Mouse (Mus musculus): Measurements from ENCODE around the gene Atrnl1. TPM values are rescaled to one million over a fixed set of nuclear protein-coding genes. Genes with fewer than 3 reads are reported as not detected.
"Not testable (repeated sequence)": the region's sequence is repeated elsewhere in the genome, so short reads cannot be mapped to it uniquely, and the experiment has no call there.

Atrnl1 gene
- polyA plus RNA-seq, 1 experiment from 2014 or later: 5.2 TPM

- no peak overlapping the region for H3K4me2 ChIP-seq (ENCODE audit: low read depth, severe bottlenecking)
- H3K27ac ChIP-seq (replicated peaks; ENCODE audit: low read depth, low read length): no peak overlapping the region
- no peak overlapping the region for H3K4me3 ChIP-seq (ENCODE audit: low read depth, low read length)
- H3K36me3 ChIP-seq (ENCODE audit: control insufficient read depth, insufficient read depth, low read length): no peaks in the 10 kb centered on the region
- no peak for ATAC-seq (ENCODE audit: insufficient number of reproducible peaks, low FRiP score, low TSS enrichment, low read depth)
- H3K9me3 ChIP-seq (ENCODE audit: control insufficient read depth, low read length): no peaks in the 10 kb centered on the region
- no peak for DNase-seq (ENCODE audit: low spot score)
- no peak overlapping the region for H3K9ac ChIP-seq (ENCODE audit: low read length)
- no peaks in the 10 kb centered on the region for H3K4me1 ChIP-seq (ENCODE audit: control insufficient read depth, insufficient read depth, low read length)
- H3K27me3 ChIP-seq (ENCODE audit: control insufficient read depth, insufficient read depth, low read length): no peaks in the 10 kb centered on the region
- 93% methylated on average over 3 of the region's 3 CpGs for WGBS
Observed at GRCm38 (mm10) chr19:57679455-57679854, 68.6 kb downstream of the Atrnl1 start.

GRCm38 (mm10) chr19:57686596-57686995, 75.8 kb downstream of the Atrnl1 start:
- ATAC-seq (ENCODE audit: insufficient number of reproducible peaks, low FRiP score, low TSS enrichment, low read depth): no peak
- Histone ChIP-seq H3K36me3 (ENCODE audit: control insufficient read depth, insufficient read depth, low read length) (no peaks in the 10 kb centered on the region), H3K9me3 (ENCODE audit: control insufficient read depth, low read length) (no peaks in the 10 kb centered on the region), H3K4me2 (ENCODE audit: low read depth, severe bottlenecking) (no peak overlapping the region), H3K4me1 (ENCODE audit: control insufficient read depth, insufficient read depth, low read length) (no peaks in the 10 kb centered on the region), H3K27me3 (ENCODE audit: control insufficient read depth, insufficient read depth, low read length) (no peaks in the 10 kb centered on the region), H3K9ac (ENCODE audit: low read length) (no peak overlapping the region), H3K4me3 (ENCODE audit: low read depth, low read length) (no peak overlapping the region), H3K27ac (replicated peaks; ENCODE audit: low read depth, low read length) (no peak overlapping the region)
- no peak for DNase-seq (ENCODE audit: low spot score)
- 88% methylated on average over 20 of the region's 20 CpGs for WGBS

GRCm38 (mm10) chr19:57692566-57692965, 81.7 kb downstream of the Atrnl1 start:
- 88% methylated on average over 3 of the region's 3 CpGs for WGBS
- ATAC-seq (ENCODE audit: insufficient number of reproducible peaks, low FRiP score, low TSS enrichment, low read depth): no peak
- no peaks in the 10 kb centered on the region for H3K27me3 ChIP-seq (ENCODE audit: control insufficient read depth, insufficient read depth, low read length)

GRCm38 (mm10) chr19:57696781-57697180, 85.9 kb downstream of the Atrnl1 start:
- not testable (repeated sequence) for H3K27ac ChIP-seq (replicated peaks; ENCODE audit: low read depth, low read length); H3K4me2 ChIP-seq (ENCODE audit: low read depth, severe bottlenecking); ATAC-seq (ENCODE audit: insufficient number of reproducible peaks, low FRiP score, low TSS enrichment, low read depth); H3K36me3 ChIP-seq (ENCODE audit: control insufficient read depth, insufficient read depth, low read length); H3K9me3 ChIP-seq (ENCODE audit: control insufficient read depth, low read length); DNase-seq (ENCODE audit: low spot score); H3K27me3 ChIP-seq (ENCODE audit: control insufficient read depth, insufficient read depth, low read length); H3K4me3 ChIP-seq (ENCODE audit: low read depth, low read length); H3K4me1 ChIP-seq (ENCODE audit: control insufficient read depth, insufficient read depth, low read length); H3K9ac ChIP-seq (ENCODE audit: low read length)
- 90% methylated on average over 5 of the region's 5 CpGs for WGBS

More at GRCm38 (mm10) chr19:57692566-57692965, 81.7 kb downstream of the Atrnl1 start:
- Histone ChIP-seq H3K36me3 (ENCODE audit: control insufficient read depth, insufficient read depth, low read length) (peaks cover 2% of the 10 kb centered on the region; the same call in 1 of the 2 replicates), H3K4me2 (ENCODE audit: low read depth, severe bottlenecking) (no peak overlapping the region), H3K9me3 (ENCODE audit: control insufficient read depth, low read length) (no peaks in the 10 kb centered on the region), H3K9ac (ENCODE audit: low read length) (no peak overlapping the region), H3K27ac (replicated peaks; ENCODE audit: low read depth, low read length) (no peak overlapping the region), H3K4me3 (ENCODE audit: low read depth, low read length) (no peak overlapping the region), H3K4me1 (ENCODE audit: control insufficient read depth, insufficient read depth, low read length) (no peaks in the 10 kb centered on the region)
- no peak for DNase-seq (ENCODE audit: low spot score)

GRCm38 (mm10) chr19:57713138-57713537, 102.3 kb downstream of the Atrnl1 start:
- Histone ChIP-seq H3K4me1 (ENCODE audit: control insufficient read depth, insufficient read depth, low read length) (no peaks in the 10 kb centered on the region), H3K27me3 (ENCODE audit: control insufficient read depth, insufficient read depth, low read length) (no peaks in the 10 kb centered on the region), H3K9me3 (ENCODE audit: control insufficient read depth, low read length) (no peaks in the 10 kb centered on the region), H3K4me2 (ENCODE audit: low read depth, severe bottlenecking) (no peak overlapping the region), H3K9ac (ENCODE audit: low read length) (no peak overlapping the region), H3K4me3 (ENCODE audit: low read depth, low read length) (no peak overlapping the region), H3K27ac (replicated peaks; ENCODE audit: low read depth, low read length) (no peak overlapping the region), H3K36me3 (ENCODE audit: control insufficient read depth, insufficient read depth, low read length) (0 out of 2 replicates have a peak, but pooled peaks cover 2% of the 10 kb centered on the region)
- 93% methylated on average over 5 of the region's 5 CpGs for WGBS
- ATAC-seq (ENCODE audit: insufficient number of reproducible peaks, low FRiP score, low TSS enrichment, low read depth) (no peak), DNase-seq (ENCODE audit: low spot score) (no peak)

GRCm38 (mm10) chr19:57724920-57725319, 114.1 kb downstream of the Atrnl1 start:
- no peaks in the 10 kb centered on the region for H3K4me1 ChIP-seq (ENCODE audit: control insufficient read depth, insufficient read depth, low read length)
- no peak for ATAC-seq (ENCODE audit: insufficient number of reproducible peaks, low FRiP score, low TSS enrichment, low read depth)
- WGBS: 85% methylated on average over 6 of the region's 6 CpGs
- H3K27me3 ChIP-seq (ENCODE audit: control insufficient read depth, insufficient read depth, low read length): no peaks in the 10 kb centered on the region
- no peaks in the 10 kb centered on the region for H3K9me3 ChIP-seq (ENCODE audit: control insufficient read depth, low read length)
- no peak overlapping the region for H3K27ac ChIP-seq (replicated peaks; ENCODE audit: low read depth, low read length)
- no peak overlapping the region for H3K9ac ChIP-seq (ENCODE audit: low read length)
- no peak overlapping the region for H3K4me3 ChIP-seq (ENCODE audit: low read depth, low read length)
- no peak overlapping the region for H3K4me2 ChIP-seq (ENCODE audit: low read depth, severe bottlenecking)
- no peak for DNase-seq (ENCODE audit: low spot score)
- H3K36me3 ChIP-seq (ENCODE audit: control insufficient read depth, insufficient read depth, low read length): no peaks in the 10 kb centered on the region

- 95% methylated on average over 2 of the region's 2 CpGs for WGBS
- no peaks in the 10 kb centered on the region for H3K9me3 ChIP-seq (ENCODE audit: control insufficient read depth, low read length)
- H3K27me3 ChIP-seq (ENCODE audit: control insufficient read depth, insufficient read depth, low read length): no peaks in the 10 kb centered on the region
- no peak overlapping the region for H3K4me3 ChIP-seq (ENCODE audit: low read depth, low read length)
- H3K36me3 ChIP-seq (ENCODE audit: control insufficient read depth, insufficient read depth, low read length): no peaks in the 10 kb centered on the region
- no peaks in the 10 kb centered on the region for H3K4me1 ChIP-seq (ENCODE audit: control insufficient read depth, insufficient read depth, low read length)
- H3K4me2 ChIP-seq (ENCODE audit: low read depth, severe bottlenecking): no peak overlapping the region
- no peak overlapping the region for H3K27ac ChIP-seq (replicated peaks; ENCODE audit: low read depth, low read length)
- DNase-seq (ENCODE audit: low spot score) (no peak), ATAC-seq (ENCODE audit: insufficient number of reproducible peaks, low FRiP score, low TSS enrichment, low read depth) (no peak)
- H3K9ac ChIP-seq (ENCODE audit: low read length): no peak overlapping the region
Observed at GRCm38 (mm10) chr19:57725326-57725725, 114.5 kb downstream of the Atrnl1 start.

- ATAC-seq (ENCODE audit: insufficient number of reproducible peaks, low FRiP score, low TSS enrichment, low read depth) (no peak), DNase-seq (ENCODE audit: low spot score) (no peak)
- H3K4me3 ChIP-seq (ENCODE audit: low read depth, low read length): no peak overlapping the region
- H3K36me3 ChIP-seq (ENCODE audit: control insufficient read depth, insufficient read depth, low read length): no peaks in the 10 kb centered on the region
- H3K27ac ChIP-seq (replicated peaks; ENCODE audit: low read depth, low read length): no peak overlapping the region
- no peaks in the 10 kb centered on the region for H3K27me3 ChIP-seq (ENCODE audit: control insufficient read depth, insufficient read depth, low read length)
- H3K9me3 ChIP-seq (ENCODE audit: control insufficient read depth, low read length): no peaks in the 10 kb centered on the region
- H3K9ac ChIP-seq (ENCODE audit: low read length): no peak overlapping the region
- H3K4me2 ChIP-seq (ENCODE audit: low read depth, severe bottlenecking): no peak overlapping the region
- no peaks in the 10 kb centered on the region for H3K4me1 ChIP-seq (ENCODE audit: control insufficient read depth, insufficient read depth, low read length)
- WGBS: 97% methylated on average over 4 of the region's 4 CpGs
Observed at GRCm38 (mm10) chr19:57727009-57727408, 116.2 kb downstream of the Atrnl1 start.

- Histone ChIP-seq H3K27ac (replicated peaks; ENCODE audit: low read depth, low read length) (no peak overlapping the region), H3K4me1 (ENCODE audit: control insufficient read depth, insufficient read depth, low read length) (no peaks in the 10 kb centered on the region), H3K27me3 (ENCODE audit: control insufficient read depth, insufficient read depth, low read length) (no peaks in the 10 kb centered on the region), H3K4me3 (ENCODE audit: low read depth, low read length) (no peak overlapping the region), H3K9me3 (ENCODE audit: control insufficient read depth, low read length) (no peaks in the 10 kb centered on the region), H3K9ac (ENCODE audit: low read length) (no peak overlapping the region), H3K36me3 (ENCODE audit: control insufficient read depth, insufficient read depth, low read length) (peaks cover 3% of the 10 kb centered on the region; the same call in 1 of the 2 replicates), H3K4me2 (ENCODE audit: low read depth, severe bottlenecking) (no peak overlapping the region)
- DNase-seq (ENCODE audit: low spot score) (no peak), ATAC-seq (ENCODE audit: insufficient number of reproducible peaks, low FRiP score, low TSS enrichment, low read depth) (no peak)
- WGBS: 92% methylated on average over 3 of the region's 3 CpGs
Observed at GRCm38 (mm10) chr19:57737475-57737874, 126.6 kb downstream of the Atrnl1 start.

Data from limb, embryonic 11.5 days (tissue).